Mouse (Mus musculus): ENCODE measurements around the gene Psmb9. TPM values are rescaled to one million over a fixed set of nuclear protein-coding genes. Genes with fewer than 3 reads are reported as not detected.

Gene Psmb9
- polyA plus RNA-seq, 1 experiment from 2014 or later: 1.5 TPM

DNA sequence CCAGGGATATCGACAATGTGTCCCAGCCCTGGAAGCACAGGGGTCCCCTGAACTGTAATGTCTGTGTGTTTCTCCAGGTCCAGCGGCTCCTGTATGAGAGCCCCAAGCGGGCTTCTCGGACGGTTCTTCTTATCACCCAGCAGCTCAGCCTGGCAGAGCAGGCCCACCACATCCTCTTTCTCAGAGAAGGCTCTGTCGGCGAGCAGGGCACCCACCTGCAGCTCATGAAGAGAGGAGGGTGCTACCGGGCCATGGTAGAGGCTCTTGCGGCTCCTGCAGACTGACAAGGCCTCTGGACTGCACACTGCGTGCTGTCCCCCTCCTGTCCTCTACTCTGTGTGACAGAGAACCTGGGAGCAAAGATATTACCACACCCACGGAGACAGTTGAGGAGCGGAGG, 8.9 kb upstream of the Psmb9 start:
- 0 out of 2 replicates have a peak overlapping the region, but pooled peaks have one; percentile 66 for H3K4me2 ChIP-seq (replicated peaks)
- peaks cover 19% of the 10 kb centered on the region for H3K4me1 ChIP-seq (replicated peaks)
- H3K4me3 ChIP-seq (replicated peaks): no peak overlapping the region; the same call in 1 of the 2 replicates
- WGBS: 35% methylated on average over 12 of the region's 12 CpGs
- ATAC-seq: no peak
- H3K27me3 ChIP-seq: peaks cover 98% of the 10 kb centered on the region
- no peak overlapping the region for H3K9ac ChIP-seq (replicated peaks)
- H3K36me3 ChIP-seq: no peaks in the 10 kb centered on the region
- no peaks in the 10 kb centered on the region for H3K9me3 ChIP-seq
- H3K27ac ChIP-seq: no peak overlapping the region

DNA sequence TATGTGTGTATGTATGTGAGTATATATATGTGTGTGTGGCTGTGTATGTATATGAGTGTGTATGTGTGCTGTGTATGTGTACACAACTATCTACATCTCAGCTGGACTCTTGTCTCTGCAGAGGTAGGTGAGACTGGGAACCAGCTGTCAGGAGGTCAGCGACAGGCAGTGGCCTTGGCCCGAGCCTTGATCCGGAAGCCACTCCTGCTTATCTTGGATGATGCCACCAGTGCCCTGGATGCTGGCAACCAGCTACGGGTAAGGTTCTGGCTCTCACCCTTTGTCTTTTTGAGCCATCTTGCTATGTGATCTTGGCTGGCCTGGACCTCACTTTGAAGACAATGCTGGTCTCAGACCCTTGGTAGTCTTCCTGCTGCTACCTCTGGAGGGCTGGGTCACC, 7.2 kb upstream of the Psmb9 start:
- no peak overlapping the region for H3K27ac ChIP-seq
- H3K4me3 ChIP-seq (replicated peaks): no peak overlapping the region
- peaks cover 19% of the 10 kb centered on the region for H3K4me1 ChIP-seq (replicated peaks)
- H3K9ac ChIP-seq (replicated peaks): no peak overlapping the region
- 90% methylated on average over 4 of the region's 4 CpGs for WGBS
- H3K4me2 ChIP-seq (replicated peaks): no peak overlapping the region
- peaks cover 98% of the 10 kb centered on the region for H3K27me3 ChIP-seq
- no peaks in the 10 kb centered on the region for H3K9me3 ChIP-seq
- no peaks in the 10 kb centered on the region for H3K36me3 ChIP-seq
- no peak for ATAC-seq

DNA sequence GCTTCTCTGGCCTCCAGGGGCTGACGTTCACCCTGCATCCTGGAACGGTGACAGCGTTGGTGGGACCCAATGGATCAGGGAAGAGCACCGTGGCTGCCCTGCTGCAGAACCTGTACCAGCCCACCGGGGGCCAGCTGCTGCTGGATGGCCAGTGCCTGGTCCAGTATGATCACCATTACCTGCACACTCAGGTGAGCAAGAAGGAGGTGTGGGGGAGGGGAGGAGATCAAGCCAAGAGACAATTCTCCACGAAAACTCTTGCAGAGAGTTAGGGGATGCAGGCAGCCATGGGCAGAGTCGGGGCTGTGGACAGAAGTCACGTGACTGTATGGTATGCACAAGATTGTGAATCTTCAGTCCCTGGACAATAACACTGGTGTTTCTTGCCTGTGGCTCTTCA, 5.9 kb upstream of the Psmb9 start:
- WGBS: 64% methylated on average over 8 of the region's 8 CpGs
- H3K4me1 ChIP-seq (replicated peaks): peaks cover 18% of the 10 kb centered on the region
- no peak overlapping the region for H3K27ac ChIP-seq
- no peak for ATAC-seq
- no peak overlapping the region for H3K9ac ChIP-seq (replicated peaks)
- H3K9me3 ChIP-seq: no peaks in the 10 kb centered on the region
- H3K4me3 ChIP-seq (replicated peaks): no peak overlapping the region
- H3K27me3 ChIP-seq: peaks cover 98% of the 10 kb centered on the region
- H3K36me3 ChIP-seq: no peaks in the 10 kb centered on the region
- no peak overlapping the region for H3K4me2 ChIP-seq (replicated peaks)

DNA sequence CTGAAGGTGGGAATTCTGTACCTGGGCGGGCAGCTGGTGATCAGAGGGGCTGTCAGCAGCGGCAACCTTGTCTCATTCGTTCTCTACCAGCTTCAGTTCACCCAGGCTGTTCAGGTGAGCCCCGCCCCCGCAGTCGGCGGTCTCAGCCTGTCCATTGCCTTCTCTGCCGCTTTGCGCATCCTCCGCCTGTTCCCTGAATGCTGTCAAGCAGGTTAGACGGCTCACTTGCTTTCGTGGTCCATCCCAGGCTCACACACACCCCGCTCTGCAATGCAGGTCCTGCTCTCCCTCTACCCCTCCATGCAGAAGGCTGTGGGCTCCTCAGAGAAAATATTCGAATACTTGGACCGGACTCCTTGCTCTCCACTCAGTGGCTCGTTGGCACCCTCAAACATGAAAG, 5.3 kb upstream of the Psmb9 start:
- Histone ChIP-seq H3K9ac (replicated peaks) (no peak overlapping the region), H3K27me3 (peaks cover 97% of the 10 kb centered on the region), H3K36me3 (no peaks in the 10 kb centered on the region), H3K4me3 (replicated peaks) (no peak overlapping the region), H3K9me3 (no peaks in the 10 kb centered on the region), H3K27ac (no peak overlapping the region), H3K4me1 (replicated peaks) (peaks cover 17% of the 10 kb centered on the region), H3K4me2 (replicated peaks) (no peak overlapping the region)
- ATAC-seq: no peak
- WGBS: 24% methylated on average over 16 of the region's 16 CpGs

DNA sequence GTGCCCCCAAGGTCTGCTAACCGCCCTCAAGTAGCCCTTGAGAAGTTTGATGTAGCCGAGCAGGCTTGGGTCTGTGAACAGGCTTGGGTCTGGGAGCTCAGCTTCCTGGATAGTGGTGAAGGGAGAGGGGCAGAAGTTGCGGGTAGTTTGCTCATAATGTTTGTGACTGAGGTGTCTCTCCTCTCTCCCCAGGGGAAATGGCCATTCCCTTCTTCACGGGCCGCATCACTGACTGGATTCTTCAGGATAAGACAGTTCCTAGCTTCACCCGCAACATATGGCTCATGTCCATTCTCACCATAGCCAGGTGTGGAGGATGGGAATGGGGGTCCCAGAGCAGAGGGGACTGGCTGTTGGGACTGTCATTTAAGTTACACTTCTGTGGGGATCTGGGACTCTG, 1.4 kb upstream of the Psmb9 start:
- WGBS: 76% methylated on average over 6 of the region's 6 CpGs
- Histone ChIP-seq H3K4me3 (replicated peaks) (no peak overlapping the region), H3K4me2 (replicated peaks) (no peak overlapping the region), H3K27me3 (peaks cover 96% of the 10 kb centered on the region), H3K27ac (no peak overlapping the region), H3K4me1 (replicated peaks) (peaks cover 17% of the 10 kb centered on the region), H3K9ac (replicated peaks) (no peak overlapping the region), H3K36me3 (no peaks in the 10 kb centered on the region), H3K9me3 (no peaks in the 10 kb centered on the region)
- no peak for ATAC-seq

DNA sequence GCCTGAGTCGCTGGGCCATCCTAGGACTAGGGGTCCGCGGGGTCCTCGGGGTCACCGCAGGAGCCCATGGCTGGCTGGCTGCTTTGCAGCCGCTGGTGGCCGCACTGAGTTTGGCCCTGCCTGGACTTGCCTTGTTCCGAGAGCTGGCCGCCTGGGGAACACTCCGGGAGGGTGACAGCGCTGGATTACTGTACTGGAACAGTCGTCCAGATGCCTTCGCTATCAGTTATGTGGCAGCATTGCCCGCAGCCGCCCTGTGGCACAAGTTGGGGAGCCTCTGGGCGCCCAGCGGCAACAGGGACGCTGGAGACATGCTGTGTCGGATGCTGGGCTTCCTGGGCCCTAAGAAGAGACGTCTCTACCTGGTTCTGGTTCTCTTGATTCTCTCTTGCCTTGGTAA, 446 bp upstream of the Psmb9 start:
- ATAC-seq: no peak

DNA sequence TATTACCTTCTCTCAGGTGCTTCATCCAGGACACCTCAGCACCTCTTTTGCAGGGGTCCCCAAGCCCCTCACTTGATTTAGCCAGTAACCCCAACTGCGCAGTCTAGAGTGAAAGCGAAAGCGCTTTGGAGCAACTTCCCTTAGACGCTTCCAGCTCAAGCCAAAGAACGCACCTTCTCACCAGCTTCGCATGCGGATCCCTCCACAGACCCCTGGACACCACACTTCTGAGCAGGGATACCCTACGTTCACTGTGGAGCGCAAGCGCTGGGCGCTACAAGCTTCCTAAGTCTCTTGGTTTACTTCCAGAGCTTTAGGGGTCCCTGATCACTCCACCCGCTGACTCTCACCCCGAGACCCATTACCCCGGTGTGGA, 691 bp downstream of the Psmb9 start:
- H3K4me3 ChIP-seq (replicated peaks): peak overlapping the region; percentile 36
- peaks cover 86% of the 10 kb centered on the region for H3K27me3 ChIP-seq
- peak overlapping the region; percentile 71 for H3K4me2 ChIP-seq (replicated peaks)
- H3K27ac ChIP-seq: no peak overlapping the region
- 0 out of 2 replicates have a peak overlapping the region, but pooled peaks have one; percentile 59 for H3K9ac ChIP-seq (replicated peaks)
- peaks cover 17% of the 10 kb centered on the region for H3K4me1 ChIP-seq (replicated peaks)
- ATAC-seq: no peak
- H3K36me3 ChIP-seq: no peaks in the 10 kb centered on the region
- WGBS: 2% methylated on average over 14 of the region's 14 CpGs
- H3K9me3 ChIP-seq: no peaks in the 10 kb centered on the region

More for the DNA sequence above, 446 bp upstream of the Psmb9 start:
- no peaks in the 10 kb centered on the region for H3K9me3 ChIP-seq
- peak overlapping the region; percentile 71 for H3K4me2 ChIP-seq (replicated peaks)
- H3K4me3 ChIP-seq (replicated peaks): peak overlapping the region; percentile 36
- WGBS: 4% methylated on average over 20 of the region's 20 CpGs
- no peaks in the 10 kb centered on the region for H3K36me3 ChIP-seq
- peaks cover 96% of the 10 kb centered on the region for H3K27me3 ChIP-seq
- H3K4me1 ChIP-seq (replicated peaks): peaks cover 17% of the 10 kb centered on the region
- no peak overlapping the region for H3K27ac ChIP-seq
- H3K9ac ChIP-seq (replicated peaks): peak overlapping the region; percentile 59

DNA sequence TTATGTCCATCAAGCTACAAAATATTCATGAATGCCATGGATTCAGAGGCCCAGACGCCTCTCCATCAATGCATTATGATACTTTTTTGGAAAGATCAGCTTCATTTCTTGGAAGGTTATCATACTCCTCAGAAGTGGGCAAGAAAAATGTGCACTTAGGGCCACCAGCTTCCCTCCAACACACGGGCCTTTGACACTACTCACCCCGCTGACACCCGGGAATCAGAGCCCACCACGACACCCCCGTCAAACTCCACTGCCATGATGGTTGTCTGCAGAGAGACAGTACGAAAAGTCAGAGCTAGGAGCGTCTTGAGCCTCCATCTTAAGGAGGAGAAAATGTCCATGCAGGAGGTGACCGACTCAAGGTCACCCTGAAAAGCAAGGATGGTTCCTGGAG, 2.0 kb downstream of the Psmb9 start:
- WGBS: 92% methylated on average over 9 of the region's 9 CpGs
- Histone ChIP-seq H3K4me2 (replicated peaks) (no peak overlapping the region), H3K36me3 (no peaks in the 10 kb centered on the region), H3K27me3 (peaks cover 72% of the 10 kb centered on the region), H3K9me3 (no peaks in the 10 kb centered on the region), H3K4me1 (replicated peaks) (peaks cover 17% of the 10 kb centered on the region), H3K4me3 (replicated peaks) (no peak overlapping the region), H3K9ac (replicated peaks) (no peak overlapping the region), H3K27ac (no peak overlapping the region)
- no peak for ATAC-seq

DNA sequence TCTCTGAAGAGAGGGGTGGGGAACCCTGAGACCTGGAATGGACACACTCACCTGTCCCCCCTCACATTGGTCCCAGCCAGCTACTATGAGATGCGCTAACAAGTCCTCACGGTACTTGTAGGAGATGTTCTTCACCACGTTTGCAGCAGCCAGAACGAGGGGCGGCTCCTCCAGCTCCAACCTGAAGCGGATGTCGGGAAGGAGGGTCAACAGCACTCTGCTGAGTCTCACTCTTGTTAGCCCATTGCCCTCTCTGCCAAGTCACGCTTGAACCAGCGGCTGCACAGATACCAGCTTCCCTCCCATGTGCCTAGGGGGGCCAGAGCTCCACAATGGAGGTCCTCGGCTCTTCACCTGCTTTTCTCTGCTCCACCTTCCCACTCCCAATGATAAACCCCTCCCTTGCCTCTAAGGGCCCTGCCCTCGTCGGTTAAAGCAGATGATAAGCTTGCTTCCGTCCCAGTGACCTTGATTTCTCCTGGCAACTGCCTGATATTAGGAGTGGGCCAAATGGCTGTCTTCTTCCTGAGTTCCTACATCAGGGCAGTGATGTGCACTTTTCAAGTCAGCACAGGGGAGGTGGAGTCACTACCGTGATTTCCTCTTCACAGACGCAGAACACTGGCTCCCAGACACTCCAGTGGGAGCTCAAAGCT, 3.9 kb downstream of the Psmb9 start:
- ATAC-seq: no peak
- Histone ChIP-seq H3K9ac (replicated peaks) (no peak overlapping the region), H3K4me3 (replicated peaks) (no peak overlapping the region), H3K36me3 (no peaks in the 10 kb centered on the region), H3K27me3 (peaks cover 54% of the 10 kb centered on the region), H3K4me1 (replicated peaks) (peaks cover 17% of the 10 kb centered on the region), H3K27ac (no peak overlapping the region), H3K9me3 (no peaks in the 10 kb centered on the region), H3K4me2 (replicated peaks) (no peak overlapping the region)
- WGBS: 81% methylated on average over 15 of the region's 15 CpGs

DNA sequence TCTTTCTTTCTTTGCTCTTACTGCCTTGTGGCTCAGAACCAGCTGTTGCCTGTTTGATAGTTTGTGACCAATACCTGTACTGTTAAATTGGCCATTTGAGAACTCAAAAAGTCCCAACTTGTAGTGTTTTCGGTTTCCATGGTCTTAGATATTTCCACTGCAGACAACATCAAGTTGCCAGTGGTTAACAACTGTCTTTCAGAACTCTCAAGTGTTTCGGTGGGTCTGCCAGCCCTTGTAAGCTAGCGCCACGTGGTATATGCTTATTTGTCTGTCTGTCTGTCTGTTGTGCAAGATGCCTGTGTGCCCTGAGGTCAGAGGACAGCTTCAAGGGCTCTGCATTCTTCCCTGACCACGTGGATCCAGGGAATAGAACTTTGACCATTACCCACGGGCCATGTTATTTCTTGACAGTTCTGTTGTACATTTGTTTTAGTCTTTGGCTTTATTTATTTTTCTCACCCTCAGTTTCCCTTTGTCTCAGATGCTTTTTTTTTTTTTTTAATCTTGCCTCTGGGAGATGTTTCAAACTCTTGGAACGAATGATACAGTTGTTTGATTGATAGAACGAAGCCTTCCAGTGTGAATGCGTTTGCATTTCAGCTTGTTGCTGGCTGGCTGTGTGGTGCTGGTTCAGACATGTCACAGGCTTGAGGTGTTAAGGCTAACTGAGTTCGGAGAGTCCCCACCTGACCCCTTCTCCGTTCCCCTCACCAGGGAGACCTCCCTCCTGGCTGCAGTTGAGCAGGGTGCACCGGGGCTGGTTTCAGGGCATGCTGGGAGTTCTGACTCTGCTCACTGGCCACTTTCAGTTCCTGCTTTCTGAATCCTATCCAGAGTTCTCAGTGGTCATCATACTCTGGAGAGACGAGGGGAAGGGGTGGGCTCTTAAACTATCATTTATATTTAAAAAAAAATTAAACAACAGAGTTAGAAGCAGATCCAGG, 7.4 kb downstream of the Psmb9 start:
- Histone ChIP-seq H3K36me3 (no peaks in the 10 kb centered on the region), H3K4me2 (replicated peaks) (no peak overlapping the region), H3K4me3 (replicated peaks) (no peak overlapping the region), H3K9ac (replicated peaks) (no peak overlapping the region), H3K27me3 (peaks cover 21% of the 10 kb centered on the region), H3K27ac (no peak overlapping the region), H3K4me1 (replicated peaks) (no peaks in the 10 kb centered on the region), H3K9me3 (0 out of 2 replicates have a peak, but pooled peaks cover 7% of the 10 kb centered on the region)
- WGBS: 75% methylated on average over 13 of the region's 13 CpGs
- no peak for ATAC-seq

DNA sequence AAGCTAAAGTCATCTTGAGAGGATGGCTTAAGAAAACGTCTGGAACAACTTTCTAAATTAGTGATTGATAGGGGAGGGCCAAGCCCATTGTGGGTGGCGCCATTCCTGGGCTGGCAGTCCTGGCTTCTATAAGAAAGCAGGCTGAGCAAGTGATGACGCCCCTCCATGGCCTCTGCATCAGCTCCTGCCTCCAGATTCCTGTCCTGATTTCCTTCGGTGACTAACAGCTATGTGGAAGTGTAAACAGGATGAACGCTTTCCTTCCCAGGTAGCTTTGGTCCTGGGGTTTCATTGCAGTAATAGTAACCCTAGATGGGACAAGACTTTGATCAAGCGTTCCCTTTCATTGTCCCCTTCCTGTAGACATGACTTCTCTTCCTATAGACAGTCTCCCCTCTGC, 8.5 kb downstream of the Psmb9 start:
- H3K9me3 ChIP-seq: 0 out of 2 replicates have a peak, but pooled peaks cover 7% of the 10 kb centered on the region
- no peak overlapping the region for H3K27ac ChIP-seq
- ATAC-seq: no peak
- H3K4me3 ChIP-seq (replicated peaks): no peak overlapping the region
- H3K4me1 ChIP-seq (replicated peaks): no peaks in the 10 kb centered on the region
- H3K36me3 ChIP-seq: no peaks in the 10 kb centered on the region
- H3K9ac ChIP-seq (replicated peaks): no peak overlapping the region
- WGBS: 68% methylated on average over 6 of the region's 6 CpGs
- H3K4me2 ChIP-seq (replicated peaks): no peak overlapping the region
- H3K27me3 ChIP-seq: peaks cover 12% of the 10 kb centered on the region

DNA sequence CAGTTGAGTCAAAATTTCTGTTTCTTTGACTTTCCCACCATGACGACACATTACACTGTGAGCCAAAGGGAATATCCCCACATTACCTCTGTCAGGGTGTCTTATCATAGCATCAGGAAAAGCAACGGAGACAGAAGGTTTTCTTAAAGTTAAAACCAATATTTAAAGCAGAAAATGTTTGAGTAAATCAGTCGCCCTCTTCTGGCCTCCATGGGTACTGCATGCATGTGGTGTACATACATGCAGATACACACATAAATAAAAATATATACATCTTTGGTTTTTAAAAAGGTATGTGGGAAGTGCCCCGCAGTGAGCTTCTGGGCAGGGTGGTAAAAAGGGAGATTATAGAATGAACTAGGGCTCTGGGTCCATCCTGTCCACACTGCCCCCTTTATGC, 10.4 kb downstream of the Psmb9 start:
- Histone ChIP-seq H3K4me3 (replicated peaks) (no peak overlapping the region), H3K4me1 (replicated peaks) (no peaks in the 10 kb centered on the region)
- ATAC-seq: no peak

More for the DNA sequence above, 10.4 kb downstream of the Psmb9 start:
- WGBS: 72% methylated on average over 4 of the region's 4 CpGs
- Histone ChIP-seq H3K27me3 (no peaks in the 10 kb centered on the region), H3K9ac (replicated peaks) (no peak overlapping the region), H3K27ac (no peak overlapping the region), H3K4me2 (replicated peaks) (no peak overlapping the region), H3K36me3 (no peaks in the 10 kb centered on the region), H3K9me3 (peaks cover 13% of the 10 kb centered on the region; the same call in 1 of the 2 replicates)

All from midbrain, embryonic 13.5 days (tissue).